Mouse (Mus musculus) adrenal gland, postnatal 10 days (tissue): ENCODE measurements around the gene Kbtbd7. TPM values are rescaled to one million over a fixed set of nuclear protein-coding genes. Genes with fewer than 3 reads are reported as not detected.
"Not testable (repeated sequence)": the region's sequence is repeated elsewhere in the genome, so short reads cannot be mapped to it uniquely, and the experiment has no call there.

ENCODE experiments used
- DNase-seq: peaks from one replicate; pipeline ENCODE4 v3.0.0; 2021; ENCODE audit warnings: mixed read lengths
- total RNA-seq, 2 experiments: library from RNA; stranded (reverse); gene quantifications; 2 replicates each; pipeline ENCODE4 v1.2.3; 2021

Gene Kbtbd7
- total RNA-seq, 2 experiments from 2014 or later, result 9.8 to 11.4 TPM

DNA sequence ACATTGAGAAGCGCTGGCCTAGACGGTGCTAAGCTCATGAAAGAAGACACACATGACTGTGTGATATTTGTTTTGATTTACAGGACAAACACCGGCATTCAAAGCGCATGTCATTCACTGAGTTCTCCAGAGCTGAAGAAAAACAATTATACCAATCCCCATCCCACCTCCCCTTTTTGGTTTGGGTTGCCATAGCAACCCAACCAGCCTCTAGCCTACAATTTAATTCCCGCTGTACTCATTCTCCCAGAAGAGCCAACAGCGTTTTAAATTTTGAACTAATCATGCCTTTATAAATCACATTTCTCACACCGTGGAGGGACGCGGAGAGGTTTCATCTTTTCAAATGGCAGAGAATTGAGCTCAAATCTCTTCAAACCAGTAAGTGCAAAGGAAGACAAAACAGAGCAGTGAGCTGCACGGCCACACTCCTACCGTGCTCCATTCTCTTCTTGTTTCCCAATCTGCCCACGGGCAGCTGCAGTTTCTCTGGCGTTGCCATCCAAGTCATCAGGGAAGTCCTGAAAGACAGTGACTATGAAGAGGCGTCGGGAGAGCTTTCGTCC is 18.8 kb downstream of the Kbtbd7 start:
- DNase-seq, result no peak

DNA sequence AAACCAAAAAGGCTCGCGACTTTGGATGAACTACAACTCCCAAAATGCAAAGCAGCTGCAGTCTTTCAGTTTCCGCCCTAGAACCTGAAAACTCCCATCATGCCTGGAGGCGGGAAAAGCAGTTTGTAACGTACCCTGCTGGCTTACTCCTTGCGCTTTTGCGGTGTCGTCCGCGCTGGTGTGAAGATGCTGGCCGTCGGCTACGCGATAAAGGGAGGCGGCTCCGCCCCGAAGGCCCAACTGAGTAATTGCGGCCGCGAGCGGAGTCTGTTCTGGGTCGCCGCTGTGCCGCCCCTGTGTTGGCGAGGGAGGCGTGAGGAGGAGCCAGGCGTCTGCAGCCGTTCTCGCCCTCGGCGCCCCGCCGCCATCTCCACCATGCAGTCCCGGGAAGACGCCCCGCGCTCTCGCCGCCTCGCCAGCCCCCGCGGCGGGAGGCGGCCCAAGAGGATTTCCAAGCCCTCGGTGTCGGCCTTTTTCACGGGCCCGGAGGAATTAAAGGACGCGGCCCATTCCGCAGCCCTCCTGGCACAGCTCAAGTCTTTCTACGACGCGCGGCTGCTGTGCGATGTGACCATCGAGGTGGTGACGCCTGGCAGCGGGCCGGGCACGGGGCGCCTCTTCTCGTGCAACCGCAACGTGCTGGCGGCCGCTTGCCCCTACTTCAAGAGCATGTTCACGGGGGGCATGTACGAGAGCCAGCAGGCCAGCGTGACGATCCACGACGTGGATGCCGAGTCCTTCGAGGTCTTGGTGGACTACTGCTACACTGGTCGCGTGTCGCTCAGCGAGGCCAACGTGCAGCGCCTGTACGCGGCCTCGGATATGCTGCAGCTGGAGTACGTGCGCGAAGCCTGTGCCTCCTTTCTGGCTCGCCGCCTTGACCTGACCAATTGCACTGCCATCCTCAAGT is 25.6 kb downstream of the Kbtbd7 start, which contains the start of gene Kbtbd6:
Kbtbd6 (plus strand) TSS at position 155 of the 910 bp plus-strand sequence.
- DNase-seq, result peak; percentile 83

DNA sequence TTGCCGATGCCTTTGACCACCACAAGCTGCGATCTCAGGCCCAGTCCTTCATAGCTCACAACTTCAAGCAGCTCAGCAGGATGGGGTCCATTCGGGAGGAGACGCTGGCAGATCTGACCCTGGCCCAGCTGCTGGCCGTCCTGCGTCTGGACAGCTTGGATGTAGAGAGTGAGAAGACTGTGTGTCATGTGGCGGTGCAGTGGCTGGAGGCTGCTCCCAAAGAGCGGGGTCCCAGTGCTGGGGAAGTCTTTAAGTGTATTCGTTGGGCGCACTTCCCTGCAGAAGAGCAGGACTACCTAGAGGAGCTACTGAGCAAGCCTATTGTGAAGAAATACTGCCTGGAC is 26.3 kb downstream of the Kbtbd7 start:
- DNase-seq, result not testable (repeated sequence)

DNA sequence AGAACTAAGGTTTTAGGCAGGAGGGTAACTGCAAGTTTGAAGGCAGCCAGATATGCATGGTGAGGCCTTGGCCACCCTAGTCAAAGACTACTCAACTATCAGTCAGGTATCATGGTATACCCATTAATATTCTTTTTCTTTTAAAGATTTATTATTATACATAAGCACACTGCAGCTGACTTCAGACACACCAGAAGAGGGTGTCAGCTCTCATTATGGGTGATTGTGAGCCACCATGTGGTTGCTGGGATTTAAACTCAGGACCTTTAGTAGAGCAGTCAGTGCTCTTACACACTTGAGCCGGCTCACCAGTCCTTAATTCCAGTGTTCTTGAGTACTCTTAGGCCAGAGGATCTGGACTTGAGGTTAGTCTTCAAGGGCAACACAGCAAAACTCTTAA is 34.1 kb downstream of the Kbtbd7 start:
- DNase-seq, result no peak

DNA sequence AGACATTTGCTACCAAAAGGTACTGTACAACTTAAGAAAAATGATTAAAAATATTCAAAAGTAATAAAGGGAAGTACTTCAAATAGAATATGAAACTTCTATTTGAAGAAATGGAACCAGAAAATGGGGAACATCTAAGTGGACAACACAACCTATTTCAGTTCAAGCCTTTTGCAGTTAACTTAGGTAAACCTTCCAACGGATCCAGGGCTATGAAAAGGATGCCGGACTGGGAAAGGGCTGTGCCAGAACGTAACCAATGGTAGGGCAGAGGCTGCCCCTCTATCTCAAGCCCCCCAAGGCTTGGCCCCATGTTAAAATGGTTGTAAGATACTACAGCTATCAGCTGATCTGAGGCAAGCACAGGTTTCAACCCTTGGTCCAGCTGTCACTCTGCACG is 34.7 kb downstream of the Kbtbd7 start:
- no peak for DNase-seq

DNA sequence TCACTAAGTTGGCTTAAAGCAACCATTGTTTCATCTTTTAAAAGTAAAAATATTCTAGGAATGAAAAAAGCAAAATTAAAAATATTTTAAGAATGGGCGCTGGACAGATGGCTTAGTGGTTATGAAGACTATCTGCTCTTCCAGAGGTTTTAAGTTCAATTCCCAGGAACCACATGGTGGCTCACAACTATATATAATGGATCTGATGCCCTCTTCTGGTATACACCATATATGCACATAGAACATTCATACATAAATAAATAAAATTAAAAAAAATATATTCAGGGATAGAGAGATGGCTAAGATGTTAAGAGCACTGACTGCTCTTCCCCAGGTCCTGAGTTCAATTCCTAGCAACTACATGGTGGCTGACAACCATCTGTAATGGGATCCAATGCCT is 39.3 kb downstream of the Kbtbd7 start:
- DNase-seq, result no peak

DNA sequence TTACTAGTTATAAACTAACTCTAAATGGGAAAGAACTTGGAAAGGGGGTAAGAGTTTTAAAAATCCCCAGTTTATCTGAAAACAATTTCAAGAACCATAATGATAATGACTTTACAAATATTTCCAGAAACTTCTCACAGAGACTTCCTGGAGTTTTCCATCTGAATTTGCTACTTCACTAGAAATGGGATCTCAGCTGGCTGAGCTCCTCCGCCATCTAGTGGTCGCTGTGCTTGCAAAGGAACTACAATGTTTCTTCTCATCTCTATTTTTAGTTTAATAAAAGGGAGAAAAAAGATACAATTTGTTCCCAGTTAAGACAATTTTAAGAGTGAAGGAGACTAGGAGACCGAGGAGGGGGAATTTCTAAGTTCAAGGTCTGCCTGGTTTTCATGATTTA is 41.3 kb downstream of the Kbtbd7 start:
- DNase-seq, result peak; percentile 80

DNA sequence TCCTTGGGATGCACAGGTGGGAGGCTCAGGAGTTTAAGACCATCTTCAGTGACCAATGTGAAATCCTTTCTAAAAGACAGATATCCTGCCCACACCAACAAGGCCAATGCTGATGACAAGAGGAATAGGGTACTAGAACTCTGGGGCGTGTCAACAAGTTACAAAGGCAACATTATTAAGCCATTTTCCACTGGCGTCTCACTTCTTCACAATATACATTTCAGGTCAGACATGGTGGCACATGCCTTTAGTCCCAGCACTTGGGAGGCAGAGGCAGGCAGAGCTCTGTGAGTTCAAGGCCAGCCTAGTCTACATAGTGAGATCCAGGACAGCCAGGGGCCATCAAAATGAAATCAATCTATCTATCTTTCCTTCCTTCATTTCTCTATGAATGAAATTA is 47.1 kb downstream of the Kbtbd7 start:
- no peak for DNase-seq

Other genes starting within 250 kb of the Kbtbd7 start
- gene Zfp957, start 179.1 kb upstream of the Kbtbd7 start, total RNA-seq, result not detected
- gene Rgcc, start 124.9 kb upstream of the Kbtbd7 start, total RNA-seq, result 100 to 1,000 TPM; 154 to 227 TPM
- gene Naa16, start 35.7 kb upstream of the Kbtbd7 start, total RNA-seq, result 10 to 100 TPM; 18.0 to 27.0 TPM
- 1 to 10 TPM; 5.4 to 8.7 TPM for gene Mtrf1, start 28.7 kb upstream of the Kbtbd7 start, total RNA-seq
- under 1 TPM; 0.61 to 0.72 TPM for gene Kbtbd6, start 25.3 kb downstream of the Kbtbd7 start, total RNA-seq
- gene Elf1, start 54.7 kb downstream of the Kbtbd7 start, total RNA-seq, result 10 to 100 TPM; 24.7 to 27.4 TPM
- gene Wbp4, start 55.0 kb downstream of the Kbtbd7 start, total RNA-seq, result 10 to 100 TPM; 33.5 to 33.6 TPM
- 100 to 1,000 TPM in 1 of 2 experiments, 10 to 100 TPM in 1; 98.5 to 126 TPM for gene Sugt1, start 161.2 kb downstream of the Kbtbd7 start, total RNA-seq
- under 1 TPM; 0.78 to 0.85 TPM for gene Cnmd, start 235.7 kb downstream of the Kbtbd7 start, total RNA-seq